Mouse (Mus musculus): Measurements from ENCODE around the gene Cecr2. TPM values are rescaled to one million over a fixed set of nuclear protein-coding genes. Genes with fewer than 3 reads are reported as not detected.
"Not testable (repeated sequence)": the region's sequence is repeated elsewhere in the genome, so short reads cannot be mapped to it uniquely, and the experiment has no call there.

The Cecr2 gene
- 10 to 100 TPM in 3 of 4 experiments, 1 to 10 TPM in 1; 6.0 to 15.5 (median 13.8) TPM for total RNA-seq (2022)

GRCm38 (mm10) chr6:120665816-120666760 is at the start of gene Cecr2:
TSS of gene Cecr2 (plus strand) at chr6:120666369.
- peak; percentile 49 to 62 for DNase-seq (ENCODE audit: low spot score in 2 of 2)

- no peak for DNase-seq (ENCODE audit: low spot score in 2 of 2)
These were observed 48.6 kb upstream of the Cecr2 start for GRCm38 (mm10) chr6:120617586-120617985.

DNA sequence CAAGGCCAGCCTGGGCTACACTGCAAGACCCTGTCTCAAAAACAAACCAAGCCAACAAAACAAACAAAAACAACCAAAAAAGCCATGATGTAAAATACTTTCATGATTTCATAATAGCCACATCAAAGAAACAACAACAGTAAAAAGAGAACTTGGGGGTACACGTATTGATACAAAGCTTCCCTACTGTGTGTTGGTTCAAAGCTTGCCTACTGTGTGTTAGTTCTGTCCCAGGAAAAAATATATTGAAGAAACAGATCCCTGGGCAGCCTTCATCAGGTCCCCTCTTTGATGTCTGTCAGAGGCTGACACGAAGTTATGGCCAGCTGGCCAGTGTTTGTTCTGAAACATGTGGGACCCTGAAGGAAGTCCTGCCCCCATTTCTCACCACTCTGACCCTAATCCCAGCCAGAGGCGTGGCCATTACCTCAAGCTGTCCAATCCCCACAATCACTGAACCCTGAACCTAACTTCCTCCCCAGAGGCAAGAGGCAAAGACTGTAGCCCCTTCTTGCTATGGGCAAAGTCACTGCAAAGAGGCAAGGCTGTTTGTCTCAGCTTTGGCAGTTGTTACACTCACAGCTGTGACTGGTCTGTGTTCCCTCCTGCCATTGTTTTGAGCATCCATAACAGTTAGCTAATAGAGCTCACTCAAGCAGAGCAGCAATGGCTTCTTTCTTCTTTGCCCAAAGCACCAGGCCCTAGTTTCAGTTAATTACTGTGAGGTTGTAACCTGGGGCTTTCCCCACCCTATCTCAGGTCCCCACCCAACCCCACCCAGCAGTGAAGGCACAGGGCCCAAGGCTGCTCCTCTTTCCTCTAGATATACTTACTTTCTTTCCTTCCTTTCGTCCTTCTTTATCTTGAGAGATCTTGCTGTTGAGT is 47.4 kb upstream of the Cecr2 start:
- DNase-seq (ENCODE audit: low spot score in 2 of 2): no peak

DNA sequence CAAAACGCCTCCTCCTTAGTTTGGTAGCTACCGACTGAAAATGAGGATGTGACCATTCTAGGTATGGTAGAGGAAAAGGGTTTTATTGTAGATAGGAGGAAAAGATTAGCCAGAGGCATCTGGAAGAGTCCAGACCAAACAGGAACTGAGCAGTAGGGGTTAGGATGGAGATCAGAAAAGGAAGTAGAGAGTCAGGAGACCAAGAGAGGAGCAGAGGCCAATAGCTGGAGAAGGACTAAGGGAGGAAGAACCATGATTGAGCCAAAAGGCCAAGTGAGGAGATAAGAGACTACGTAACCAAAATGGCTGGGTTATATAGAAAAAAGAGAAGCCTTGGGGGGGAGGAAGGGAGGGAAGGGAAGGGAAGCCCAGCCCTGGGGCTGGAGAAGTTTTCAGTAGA is 46.0 kb upstream of the Cecr2 start:
- no peak for DNase-seq (ENCODE audit: low spot score in 2 of 2)

DNA sequence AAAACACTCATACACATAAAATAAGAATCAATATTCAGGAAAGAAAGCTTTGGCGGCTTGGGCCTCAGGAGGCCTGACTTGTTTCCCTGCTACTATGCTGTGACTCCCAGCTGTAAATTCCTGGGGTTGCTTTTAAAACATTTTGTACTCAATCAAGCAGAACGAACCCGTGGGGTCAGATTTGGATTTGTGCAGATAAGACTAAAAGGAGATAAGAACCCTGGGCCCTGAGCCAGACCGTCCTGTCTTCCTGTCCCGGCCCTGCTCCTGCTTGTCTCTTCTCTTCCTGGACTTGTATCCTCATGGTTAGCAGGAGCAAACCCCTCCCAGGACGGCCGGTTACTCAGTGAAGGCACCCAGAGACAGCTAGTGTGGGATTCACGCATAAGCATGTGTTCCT is 41.1 kb upstream of the Cecr2 start:
- DNase-seq (ENCODE audit: low spot score in 2 of 2): no peak

GRCm38 (mm10) chr6:120627096-120627495 is 39.1 kb upstream of the Cecr2 start:
- no peak for DNase-seq (ENCODE audit: low spot score in 2 of 2)

DNA sequence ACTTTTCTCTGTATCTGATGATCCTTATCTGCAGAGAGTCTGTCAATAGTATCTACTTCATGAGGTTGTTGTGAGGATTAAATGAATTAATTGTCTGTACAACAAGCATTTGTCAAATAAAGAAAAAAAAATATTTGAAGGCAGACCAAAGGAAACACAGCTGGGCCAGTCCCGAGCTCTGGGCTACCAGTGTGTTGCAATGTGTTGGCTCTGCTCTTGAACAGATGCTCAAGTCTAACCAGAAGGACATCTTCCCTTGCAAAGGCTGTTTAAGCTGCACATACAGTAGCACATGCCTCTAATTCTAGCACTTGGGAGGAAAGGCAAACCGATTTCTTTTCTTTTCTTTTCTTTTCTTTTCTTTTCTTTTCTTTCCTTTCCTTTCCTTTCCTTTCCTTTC is 37.2 kb upstream of the Cecr2 start:
- no peak for DNase-seq (ENCODE audit: low spot score in 2 of 2)

GRCm38 (mm10) chr6:120635391-120636028 is 30.7 kb upstream of the Cecr2 start:
- DNase-seq (ENCODE audit: low spot score in 2 of 2): no peak

GRCm38 (mm10) chr6:120639547-120639946 is 26.6 kb upstream of the Cecr2 start:
- no peak for DNase-seq (ENCODE audit: low spot score in 2 of 2)

DNA sequence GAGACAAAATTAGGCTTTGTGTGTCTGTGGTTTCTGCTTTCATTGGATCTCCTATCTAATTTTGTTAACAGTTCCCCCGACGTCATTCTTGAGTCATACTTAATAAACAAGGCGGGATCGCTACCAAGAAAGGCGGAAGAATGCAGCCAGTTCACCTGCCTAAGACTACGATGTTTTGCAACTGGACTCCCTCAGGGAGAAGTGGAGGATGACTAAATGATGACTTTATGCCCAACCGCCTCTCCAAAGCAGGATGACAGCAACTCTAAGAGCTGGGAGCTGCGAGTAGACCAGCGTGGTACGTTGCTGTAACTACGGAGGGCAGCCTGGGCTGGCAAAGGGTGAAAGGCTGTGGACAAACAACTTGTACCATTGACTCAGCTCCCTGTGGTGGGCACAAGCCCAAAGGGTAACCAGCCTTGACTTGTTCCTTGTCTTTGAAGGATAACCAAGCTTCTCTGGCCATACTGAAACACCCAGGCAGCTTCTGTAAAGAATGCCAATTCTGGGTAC is 24.2 kb upstream of the Cecr2 start:
- no peak for DNase-seq (ENCODE audit: low spot score in 2 of 2)

DNA sequence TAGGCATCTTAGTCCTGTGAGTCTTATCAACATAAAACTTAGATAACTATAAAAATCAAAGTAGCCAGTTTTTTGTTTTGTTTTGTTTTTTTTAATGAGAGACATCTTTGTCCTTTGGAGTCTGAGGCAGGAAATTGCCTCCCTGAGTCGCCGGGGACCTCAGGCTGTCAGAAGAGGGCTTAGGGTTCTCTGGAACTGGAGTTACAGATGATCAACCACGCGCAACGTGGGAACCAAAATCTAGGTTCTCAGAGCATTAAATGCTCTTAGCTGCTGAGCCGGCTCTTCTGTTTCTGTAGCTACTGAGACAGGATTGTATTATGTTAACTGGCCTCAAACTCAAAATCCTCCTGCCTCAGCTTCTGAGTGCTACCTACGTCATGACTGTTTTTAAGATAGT is 22.4 kb upstream of the Cecr2 start:
- DNase-seq (ENCODE audit: low spot score in 2 of 2): no peak

DNA sequence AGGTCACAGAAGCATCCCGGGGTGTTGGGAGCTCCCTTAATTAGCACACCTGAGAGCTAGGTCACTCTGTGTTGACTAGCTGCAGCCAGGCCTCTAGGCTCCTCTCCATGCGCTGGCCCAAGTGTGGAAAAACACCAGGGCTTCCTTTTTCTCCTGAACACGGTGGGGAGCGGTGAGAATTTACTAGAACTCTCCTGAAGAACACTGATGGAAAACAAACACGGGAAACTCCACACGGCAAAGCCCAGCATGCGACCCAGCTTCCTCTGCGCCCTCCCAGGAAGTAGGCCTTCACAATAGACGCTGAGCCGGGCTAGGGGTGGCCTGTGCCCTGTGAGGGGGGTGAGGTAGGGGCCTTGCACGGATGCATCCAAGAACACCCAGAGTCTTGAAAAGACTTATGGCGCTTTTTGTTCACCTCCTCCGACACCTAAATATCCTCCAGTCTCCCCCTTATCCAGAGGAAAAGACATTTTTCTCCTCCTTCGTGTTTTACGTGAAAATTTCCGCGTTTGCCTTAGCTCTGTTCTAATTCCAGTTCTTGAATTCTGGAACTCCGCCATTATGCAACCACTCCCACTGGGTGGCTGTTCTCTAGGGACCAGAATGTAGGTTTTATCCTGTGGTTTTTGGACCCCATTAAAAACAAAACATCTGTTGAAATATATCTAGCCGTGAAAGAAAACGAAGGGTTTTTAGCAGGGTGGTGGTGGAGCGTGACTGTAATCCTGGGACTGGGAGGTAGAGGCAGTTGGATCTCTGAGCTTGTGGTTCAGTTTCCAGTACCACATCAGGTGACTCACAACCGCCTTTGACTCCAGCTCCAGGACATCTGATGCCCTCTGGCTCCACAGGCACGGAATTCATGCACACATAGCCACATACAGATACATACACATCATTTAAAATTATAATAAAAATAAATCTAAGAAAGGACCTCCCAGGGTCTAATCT is 21.5 kb upstream of the Cecr2 start:
- DNase-seq (ENCODE audit: low spot score in 2 of 2): no peak

DNA sequence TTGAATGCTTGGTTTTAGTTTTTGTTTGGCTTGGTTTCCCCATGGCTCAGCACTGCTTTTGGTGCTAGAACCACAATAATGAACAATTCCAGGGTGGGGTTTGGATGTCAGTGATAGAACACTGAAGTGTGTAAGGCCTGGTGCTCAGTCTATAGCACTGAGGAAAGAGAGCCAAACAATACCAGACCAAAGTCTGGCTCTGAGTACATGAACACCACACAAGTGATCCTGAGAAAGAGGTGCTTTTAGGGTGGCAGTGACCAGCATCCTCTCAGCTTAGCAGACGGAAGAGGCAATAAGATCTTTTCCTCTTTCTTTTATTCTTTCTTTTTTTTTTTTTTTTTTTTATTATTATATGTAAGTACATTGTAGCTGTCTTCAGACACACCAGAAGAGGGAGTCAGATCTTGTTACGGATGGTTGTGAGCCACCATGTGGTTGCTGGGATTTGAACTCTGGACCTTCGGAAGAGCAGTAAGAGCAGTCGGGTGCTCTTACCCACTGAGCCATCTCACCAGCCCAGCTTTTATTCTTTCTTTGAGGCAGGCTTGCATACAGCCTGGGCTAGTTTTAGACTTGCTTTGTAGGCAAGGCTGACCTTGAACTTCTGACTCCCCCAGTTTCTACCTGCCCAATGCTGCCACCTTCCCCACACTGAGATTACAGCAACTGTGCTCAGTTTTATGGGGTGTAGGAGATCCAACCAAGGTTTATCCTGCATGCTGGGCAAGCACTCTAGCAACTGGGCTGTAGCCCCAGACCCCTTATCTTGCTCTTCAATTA is 18.7 kb upstream of the Cecr2 start:
- not testable (repeated sequence) for DNase-seq (ENCODE audit: low spot score in 2 of 2)

DNA sequence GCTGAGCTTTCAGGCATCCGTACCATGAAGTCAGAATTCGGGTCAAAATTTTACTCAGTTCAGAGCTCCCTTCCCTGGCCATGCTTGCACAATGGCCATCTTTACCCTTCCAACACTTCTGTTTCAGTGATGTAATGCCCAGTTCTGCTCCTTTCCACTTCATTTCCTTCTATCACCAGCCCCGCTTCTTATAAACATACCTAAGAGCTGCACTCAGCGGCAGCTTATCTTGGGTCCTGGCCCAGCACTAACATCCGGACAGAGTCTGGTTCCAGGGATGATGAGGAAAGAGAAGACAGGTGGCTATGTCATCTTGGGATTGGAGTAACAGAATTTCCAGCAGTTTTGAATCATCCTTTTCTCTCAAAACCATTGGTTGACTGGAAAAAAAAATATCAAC is 18.0 kb upstream of the Cecr2 start:
- no peak for DNase-seq (ENCODE audit: low spot score in 2 of 2)

DNA sequence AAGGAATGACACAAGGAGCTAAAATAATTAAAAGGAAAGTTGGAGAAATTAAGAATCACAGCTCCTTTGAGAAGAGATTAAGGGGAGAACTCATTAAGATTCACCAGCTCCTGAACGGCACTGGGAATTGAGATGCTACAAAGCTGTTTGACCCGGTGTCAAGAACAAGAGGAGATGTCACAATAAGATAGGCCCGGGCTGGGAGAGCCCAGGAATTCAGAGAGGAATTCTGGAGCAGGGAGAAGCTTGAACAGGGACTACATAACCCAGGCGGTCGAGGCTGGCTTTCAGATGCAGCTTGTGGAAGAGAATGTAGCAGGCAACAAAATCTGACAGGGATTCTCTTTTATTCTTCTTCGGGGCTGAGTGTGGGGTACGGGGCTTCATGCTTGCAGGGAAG is 13.5 kb upstream of the Cecr2 start:
- DNase-seq (ENCODE audit: low spot score in 2 of 2): no peak

DNA sequence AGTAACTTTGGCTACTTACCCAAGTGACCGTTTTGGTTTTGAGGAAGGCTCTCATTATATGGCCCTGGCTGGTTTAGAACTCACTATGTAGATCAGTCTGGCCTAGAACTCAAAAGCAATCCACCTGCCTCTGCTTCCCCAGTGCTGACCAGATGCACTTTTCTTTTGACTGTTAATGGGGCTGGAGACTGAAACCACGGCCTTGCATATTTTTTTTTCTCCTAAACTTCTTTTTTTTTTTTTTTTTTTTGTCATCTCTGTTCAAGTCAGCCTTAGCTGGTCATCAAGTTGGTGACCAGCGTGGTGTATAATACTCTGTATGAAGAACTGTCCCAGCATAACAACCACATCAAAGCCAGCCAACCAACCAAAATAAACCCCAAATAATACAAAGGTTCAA is 10.5 kb upstream of the Cecr2 start:
- DNase-seq (ENCODE audit: low spot score in 2 of 2): no peak

GRCm38 (mm10) chr6:120658848-120659247 is 7.3 kb upstream of the Cecr2 start:
- DNase-seq (ENCODE audit: low spot score in 2 of 2): no peak

DNA sequence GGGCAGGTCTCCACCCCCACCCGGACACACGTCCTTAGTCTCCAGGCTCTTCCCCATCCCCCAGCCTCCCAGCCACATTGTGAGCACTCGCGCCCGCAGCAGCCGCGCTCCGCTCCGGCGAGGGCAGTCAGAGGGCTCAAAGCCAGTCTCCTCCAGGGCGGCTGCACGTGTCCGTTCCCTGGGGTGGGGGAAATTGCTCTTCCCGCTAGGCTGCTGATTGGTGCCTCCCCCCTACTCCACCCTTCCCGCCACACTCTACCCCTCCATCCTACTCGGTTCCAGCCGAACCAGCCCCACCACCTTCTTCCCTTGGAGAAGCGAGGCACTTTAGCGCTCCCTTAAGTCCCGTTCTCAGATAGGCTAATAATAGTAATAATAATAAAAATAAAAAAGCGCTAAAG is 754 bp upstream of the Cecr2 start:
- peak; percentile 55 to 72 for DNase-seq (ENCODE audit: low spot score in 2 of 2)

- peak; percentile 6 to 13 for DNase-seq (ENCODE audit: low spot score in 2 of 2)
These were observed 722 bp downstream of the Cecr2 start for GRCm38 (mm10) chr6:120666761-120667421.

All from gastrocnemius, adult 8-10 months (tissue).